Mouse (Mus musculus): Measurements from ENCODE around the gene Pakap. TPM values are rescaled to one million over a fixed set of nuclear protein-coding genes. Genes with fewer than 3 reads are reported as not detected.
A peak's percentile ranks its signal among the peaks of the same experiment; 100 is the strongest.

The Pakap gene
- polyA plus RNA-seq, 1 experiment from 2014 or later: 25.3 TPM

GRCm38 (mm10) chr4:57672541-57672940, 104.6 kb downstream of the Pakap start:
- no peak for DNase-seq (ENCODE audit: low spot score)
- Histone ChIP-seq H3K36me3 (no peaks in the 10 kb centered on the region), H3K4me1 (replicated peaks) (peaks cover 30% of the 10 kb centered on the region), H3K9me3 (no peaks in the 10 kb centered on the region), H3K4me3 (no peak overlapping the region), H3K27ac (no peak overlapping the region), H3K27me3 (ENCODE audit: insufficient read depth, poor library complexity, severe bottlenecking) (no peaks in the 10 kb centered on the region)
- 82% methylated on average over 4 of the region's 4 CpGs for WGBS

DNA sequence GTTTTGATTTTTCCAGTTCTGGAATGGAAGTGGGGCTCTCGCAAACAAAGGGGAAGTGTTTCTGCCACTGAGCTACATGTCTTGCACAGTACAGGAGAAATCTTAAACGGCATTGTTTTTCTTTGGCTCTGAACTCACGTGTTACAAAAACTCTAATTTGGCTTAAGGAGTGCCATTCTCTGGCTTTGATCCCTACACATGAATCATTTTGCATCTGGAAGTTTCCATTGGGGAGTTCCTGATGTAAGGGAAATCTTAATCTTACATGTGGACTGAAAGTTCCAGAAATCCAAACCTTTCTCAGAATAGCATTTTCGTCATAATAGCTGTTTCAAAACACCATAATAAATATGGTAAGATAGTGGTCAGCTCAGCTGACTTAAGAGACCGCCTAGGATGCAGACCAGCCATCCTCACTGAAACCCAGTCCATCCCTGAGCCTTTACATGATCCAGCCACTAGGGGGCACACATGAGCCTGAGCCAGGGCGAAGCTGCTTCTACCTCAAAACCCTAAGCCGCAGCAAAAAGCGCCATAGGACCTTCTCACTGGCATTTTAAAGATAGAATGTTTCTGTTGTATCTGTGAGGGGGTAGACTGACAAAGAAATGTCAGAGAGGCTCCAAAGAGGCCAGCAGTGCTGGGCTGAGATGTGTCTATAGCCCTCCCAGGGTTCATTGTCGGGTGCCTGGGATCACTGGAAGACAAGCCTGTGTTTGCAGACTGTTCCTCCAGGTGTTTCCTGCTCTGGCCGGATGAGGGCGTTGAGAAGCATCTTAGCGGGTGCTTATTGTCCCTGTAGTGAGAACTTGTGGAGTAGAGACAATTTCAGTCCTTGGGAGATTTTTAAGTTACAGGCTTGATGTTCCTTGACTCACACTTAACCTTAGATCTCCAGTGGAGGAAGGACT, 105.3 kb downstream of the Pakap start:
- 15% methylated on average over 12 of the region's 12 CpGs for WGBS
- peak; percentile 89 for DNase-seq (ENCODE audit: low spot score)
- Histone ChIP-seq H3K9me3 (no peaks in the 10 kb centered on the region), H3K4me1 (replicated peaks) (peaks cover 30% of the 10 kb centered on the region), H3K4me3 (peak overlapping the region; percentile 41), H3K36me3 (no peaks in the 10 kb centered on the region), H3K27me3 (ENCODE audit: insufficient read depth, poor library complexity, severe bottlenecking) (no peaks in the 10 kb centered on the region), H3K27ac (peak overlapping the region; percentile 83)

GRCm38 (mm10) chr4:57674351-57674750, 106.4 kb downstream of the Pakap start:
- H3K27ac ChIP-seq: peak overlapping the region; percentile 23; the same call in 1 of the 2 replicates
- peak; percentile 12 for DNase-seq (ENCODE audit: low spot score)

GRCm38 (mm10) chr4:57675387-57675786, 107.4 kb downstream of the Pakap start:
- peak overlapping the region; percentile 38 for H3K4me3 ChIP-seq
- whole genome bisulfite sequencing: 3% methylated on average over 13 of the region's 13 CpGs
- DNase-seq (ENCODE audit: low spot score): peak; percentile 61

More at GRCm38 (mm10) chr4:57674351-57674750, 106.4 kb downstream of the Pakap start:
- Histone ChIP-seq H3K27me3 (ENCODE audit: insufficient read depth, poor library complexity, severe bottlenecking) (no peaks in the 10 kb centered on the region), H3K9me3 (no peaks in the 10 kb centered on the region), H3K4me3 (no peak overlapping the region), H3K36me3 (no peaks in the 10 kb centered on the region), H3K4me1 (replicated peaks) (peaks cover 30% of the 10 kb centered on the region)
- 80% methylated on average over 7 of the region's 7 CpGs for WGBS

DNA sequence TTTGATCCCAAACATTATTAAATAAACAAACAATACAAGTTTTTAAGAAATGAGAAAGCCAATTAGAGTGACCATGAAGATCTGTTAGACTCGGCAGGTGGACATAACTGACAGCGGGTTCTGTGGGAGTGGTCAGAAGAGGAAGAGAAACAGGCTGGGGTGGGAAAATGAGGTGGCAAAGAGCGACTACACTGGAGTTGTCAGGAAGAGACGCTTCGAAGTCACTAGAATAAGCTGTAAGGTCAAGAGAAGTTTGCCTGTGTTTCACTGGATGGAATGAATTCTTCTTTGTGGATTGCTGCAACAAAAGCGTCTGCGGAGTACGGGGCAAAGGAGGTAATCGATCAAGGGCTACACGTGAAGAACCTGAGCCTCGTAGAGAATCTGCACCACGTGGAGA, 109.9 kb downstream of the Pakap start:
- Histone ChIP-seq H3K9me3 (no peaks in the 10 kb centered on the region), H3K4me3 (no peak overlapping the region), H3K27ac (no peak overlapping the region), H3K36me3 (no peaks in the 10 kb centered on the region), H3K27me3 (ENCODE audit: insufficient read depth, poor library complexity, severe bottlenecking) (no peaks in the 10 kb centered on the region), H3K4me1 (replicated peaks) (peaks cover 57% of the 10 kb centered on the region)
- WGBS: 88% methylated on average over 12 of the region's 12 CpGs
- DNase-seq (ENCODE audit: low spot score): no peak

More at GRCm38 (mm10) chr4:57675387-57675786, 107.4 kb downstream of the Pakap start:
- Histone ChIP-seq H3K36me3 (no peaks in the 10 kb centered on the region), H3K4me1 (replicated peaks) (peaks cover 40% of the 10 kb centered on the region), H3K9me3 (no peaks in the 10 kb centered on the region), H3K27ac (peak overlapping the region; percentile 76), H3K27me3 (ENCODE audit: insufficient read depth, poor library complexity, severe bottlenecking) (no peaks in the 10 kb centered on the region)

DNA sequence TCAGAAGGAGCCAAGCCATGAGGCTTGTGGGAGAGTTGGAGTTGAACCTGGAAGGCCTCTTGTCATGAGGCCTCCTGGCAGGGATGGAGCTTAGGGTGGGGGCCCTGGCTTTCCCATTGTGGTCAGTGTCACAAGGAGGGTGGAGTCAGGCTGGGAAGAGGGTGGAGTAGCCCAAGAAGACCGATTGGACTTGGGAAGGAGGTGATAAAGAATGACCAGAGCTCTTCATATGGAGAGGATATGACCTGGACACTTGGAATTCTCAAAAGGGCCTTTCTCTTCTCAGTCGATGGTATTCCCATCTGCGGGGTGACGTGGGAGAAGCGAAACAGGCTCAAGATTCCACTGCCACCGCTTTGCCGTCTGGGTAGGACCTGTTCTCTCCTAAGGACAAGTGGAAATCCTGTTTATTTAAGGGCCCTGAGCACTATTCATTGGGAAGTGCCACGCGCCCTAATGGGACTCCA, 111.0 kb downstream of the Pakap start:
- Histone ChIP-seq H3K4me3 (no peak overlapping the region), H3K36me3 (no peaks in the 10 kb centered on the region), H3K9me3 (no peaks in the 10 kb centered on the region), H3K27me3 (ENCODE audit: insufficient read depth, poor library complexity, severe bottlenecking) (no peaks in the 10 kb centered on the region), H3K27ac (no peak overlapping the region), H3K4me1 (replicated peaks) (peaks cover 50% of the 10 kb centered on the region)
- DNase-seq (ENCODE audit: low spot score): no peak
- 85% methylated on average over 9 of the region's 9 CpGs for WGBS

GRCm38 (mm10) chr4:57680186-57680585, 112.2 kb downstream of the Pakap start:
- H3K4me1 ChIP-seq (replicated peaks): peaks cover 38% of the 10 kb centered on the region
- no peak overlapping the region for H3K27ac ChIP-seq
- H3K9me3 ChIP-seq: no peaks in the 10 kb centered on the region
- H3K36me3 ChIP-seq: no peaks in the 10 kb centered on the region
- H3K27me3 ChIP-seq (ENCODE audit: insufficient read depth, poor library complexity, severe bottlenecking): no peaks in the 10 kb centered on the region
- WGBS: 61% methylated on average over 12 of the region's 12 CpGs
- no peak overlapping the region for H3K4me3 ChIP-seq
- DNase-seq (ENCODE audit: low spot score): no peak

GRCm38 (mm10) chr4:57681511-57681910, 113.5 kb downstream of the Pakap start:
- Histone ChIP-seq H3K36me3 (no peaks in the 10 kb centered on the region), H3K4me3 (no peak overlapping the region), H3K4me1 (replicated peaks) (peaks cover 29% of the 10 kb centered on the region), H3K27ac (peak overlapping the region; percentile 41; the same call in 1 of the 2 replicates), H3K27me3 (ENCODE audit: insufficient read depth, poor library complexity, severe bottlenecking) (no peaks in the 10 kb centered on the region), H3K9me3 (no peaks in the 10 kb centered on the region)
- WGBS: 56% methylated on average over 12 of the region's 12 CpGs
- DNase-seq (ENCODE audit: low spot score): peak; percentile 30

DNA sequence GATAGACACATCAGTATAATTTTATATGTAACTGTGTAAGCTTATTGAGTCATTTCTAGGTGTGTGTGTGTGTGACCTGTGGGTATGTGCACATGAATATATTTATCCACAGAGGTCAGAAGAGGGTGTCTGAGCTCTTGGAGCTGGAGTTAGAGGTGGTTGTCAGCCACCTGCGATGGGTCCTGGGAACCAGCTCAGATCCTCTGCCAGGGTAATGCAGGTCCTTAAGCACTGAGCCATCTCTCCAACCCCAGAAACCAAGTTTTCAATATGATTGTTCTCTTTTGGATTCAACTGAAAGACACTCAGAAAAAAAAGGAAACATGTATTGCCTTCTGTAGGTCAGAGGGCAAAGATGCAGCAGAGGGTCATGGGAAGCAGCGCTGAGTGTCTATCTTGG, 114.4 kb downstream of the Pakap start:
- no peak for DNase-seq (ENCODE audit: low spot score)
- 94% methylated on average over 2 of the region's 2 CpGs for WGBS
- Histone ChIP-seq H3K9me3 (no peaks in the 10 kb centered on the region), H3K36me3 (no peaks in the 10 kb centered on the region), H3K27ac (no peak overlapping the region), H3K4me1 (replicated peaks) (peaks cover 35% of the 10 kb centered on the region), H3K27me3 (ENCODE audit: insufficient read depth, poor library complexity, severe bottlenecking) (no peaks in the 10 kb centered on the region), H3K4me3 (no peak overlapping the region)

GRCm38 (mm10) chr4:57682944-57683343, 115.0 kb downstream of the Pakap start:
- Histone ChIP-seq H3K9me3 (no peaks in the 10 kb centered on the region), H3K36me3 (no peaks in the 10 kb centered on the region), H3K4me1 (replicated peaks) (peaks cover 35% of the 10 kb centered on the region), H3K4me3 (no peak overlapping the region), H3K27me3 (ENCODE audit: insufficient read depth, poor library complexity, severe bottlenecking) (no peaks in the 10 kb centered on the region), H3K27ac (no peak overlapping the region)
- WGBS: 85% methylated on average over 11 of the region's 11 CpGs
- DNase-seq (ENCODE audit: low spot score): no peak

GRCm38 (mm10) chr4:57684676-57685215, 116.8 kb downstream of the Pakap start:
- no peak for DNase-seq (ENCODE audit: low spot score)
- 0 out of 2 replicates have a peak, but pooled peaks cover 2% of the 10 kb centered on the region for H3K36me3 ChIP-seq
- peaks cover 39% of the 10 kb centered on the region for H3K4me1 ChIP-seq (replicated peaks)
- WGBS: 81% methylated on average over 12 of the region's 12 CpGs
- H3K9me3 ChIP-seq: no peaks in the 10 kb centered on the region
- no peak overlapping the region for H3K4me3 ChIP-seq
- no peaks in the 10 kb centered on the region for H3K27me3 ChIP-seq (ENCODE audit: insufficient read depth, poor library complexity, severe bottlenecking)
- no peak overlapping the region for H3K27ac ChIP-seq

GRCm38 (mm10) chr4:57686736-57687135, 118.8 kb downstream of the Pakap start:
- Histone ChIP-seq H3K9me3 (no peaks in the 10 kb centered on the region), H3K27ac (no peak overlapping the region), H3K27me3 (ENCODE audit: insufficient read depth, poor library complexity, severe bottlenecking) (no peaks in the 10 kb centered on the region), H3K36me3 (0 out of 2 replicates have a peak, but pooled peaks cover 2% of the 10 kb centered on the region), H3K4me3 (no peak overlapping the region), H3K4me1 (replicated peaks) (peaks cover 24% of the 10 kb centered on the region)
- DNase-seq (ENCODE audit: low spot score): no peak
- 68% methylated on average over 3 of the region's 3 CpGs for WGBS

DNA sequence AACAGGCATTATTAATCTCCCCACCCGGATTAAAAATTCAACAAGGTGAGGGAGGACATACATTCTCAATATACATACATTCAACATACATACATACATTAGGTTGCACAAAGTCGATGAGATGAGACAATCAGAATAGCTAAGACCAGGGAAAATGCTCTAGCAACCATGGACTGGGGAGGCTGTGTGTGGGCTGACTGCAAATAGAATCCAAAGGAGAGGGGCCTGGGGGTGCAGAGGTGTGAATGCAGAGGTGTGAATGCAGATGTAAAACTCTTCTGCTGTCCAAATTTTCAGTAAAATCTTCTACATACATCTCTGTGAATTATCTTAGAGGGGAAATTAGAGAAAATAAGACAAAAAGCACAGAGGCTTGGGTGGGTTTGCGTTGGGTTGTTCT, 119.6 kb downstream of the Pakap start:
- Histone ChIP-seq H3K9me3 (no peaks in the 10 kb centered on the region), H3K4me3 (no peak overlapping the region), H3K27ac (no peak overlapping the region), H3K27me3 (ENCODE audit: insufficient read depth, poor library complexity, severe bottlenecking) (no peaks in the 10 kb centered on the region), H3K4me1 (replicated peaks) (peaks cover 19% of the 10 kb centered on the region), H3K36me3 (0 out of 2 replicates have a peak, but pooled peaks cover 2% of the 10 kb centered on the region)
- 85% methylated on average over 3 of the region's 3 CpGs for WGBS
- no peak for DNase-seq (ENCODE audit: low spot score)
